Mouse (Mus musculus): ENCODE results near the gene Rnf17.

The Rnf17 gene

GRCm38 (mm10) chr14:56512084-56512483 lies 109.7 kb downstream of the Rnf17 start:
- no peak for DNase-seq

GRCm38 (mm10) chr14:56514775-56515174 lies 112.4 kb downstream of the Rnf17 start:
- DNase-seq, result no peak

GRCm38 (mm10) chr14:56530788-56531187 lies 128.4 kb downstream of the Rnf17 start:
- DNase-seq, result peak; percentile 29

GRCm38 (mm10) chr14:56544946-56545345 lies 142.6 kb downstream of the Rnf17 start:
- no peak for DNase-seq

- DNase-seq, result no peak
Measured at GRCm38 (mm10) chr14:56545491-56545890, 143.1 kb downstream of the Rnf17 start.

GRCm38 (mm10) chr14:56550960-56551359 lies 148.6 kb downstream of the Rnf17 start:
- DNase-seq, result peak; percentile 78

- DNase-seq, result no peak
Measured at GRCm38 (mm10) chr14:56552924-56553323, 150.5 kb downstream of the Rnf17 start.

- DNase-seq, result no peak
Measured at GRCm38 (mm10) chr14:56553331-56553730, 150.9 kb downstream of the Rnf17 start.

- no peak for DNase-seq
Measured at GRCm38 (mm10) chr14:56554716-56555115, 152.3 kb downstream of the Rnf17 start.

GRCm38 (mm10) chr14:56559134-56559533 lies 156.8 kb downstream of the Rnf17 start:
- no peak for DNase-seq

- no peak for DNase-seq
Measured at GRCm38 (mm10) chr14:56567476-56567875, 165.1 kb downstream of the Rnf17 start.

GRCm38 (mm10) chr14:56569041-56569440 lies 166.7 kb downstream of the Rnf17 start:
- DNase-seq, result no peak

GRCm38 (mm10) chr14:56571310-56572093 lies 169.1 kb downstream of the Rnf17 start:
- peak; percentile 95 for DNase-seq

GRCm38 (mm10) chr14:56572546-56572945 lies 170.2 kb downstream of the Rnf17 start:
- no peak for DNase-seq
